Mouse (Mus musculus) heart, embryonic 11.5 days (tissue): ENCODE measurements at regions not wholly inside any gene's neighbourhood (a gene's known extent, or its start where the extent isn't known, plus 50 kb on each side); places are given as distances from the start of the nearest gene placed in this dataset.

Experiments
- ATAC-seq: fragments of 200-750 bp; cut with Nextera tagmentation; replicated peaks from 2 replicates; pipeline ENCODE4 v1.8.0; 2017; ENCODE audit warnings: moderate library complexity; ENCODE audit not compliant: insufficient number of reproducible peaks, low FRiP score, low TSS enrichment
- H3K27ac ChIP-seq: fragments of 300-500 bp; sonication (generic); 2 replicates; pipeline ENCODE4 v1.5.1; 2014; ENCODE audit warnings: mild to moderate bottlenecking, low read depth, low read length
- H3K27me3 ChIP-seq: fragments of 300-500 bp; sonication (generic); 2 replicates; pipeline ENCODE4 v1.6.1; 2014; ENCODE audit warnings: mild to moderate bottlenecking, low read length, mixed read lengths; ENCODE audit not compliant: control insufficient read depth, insufficient read depth
- H3K36me3 ChIP-seq: fragments of 300-500 bp; sonication (generic); 2 replicates; pipeline ENCODE4 v1.6.1; 2014; ENCODE audit warnings: mild to moderate bottlenecking, low read length, moderate library complexity, mixed read lengths; ENCODE audit not compliant: control insufficient read depth, insufficient read depth
- H3K4me1 ChIP-seq: fragments of 300-500 bp; sonication (generic); 2 replicates; pipeline ENCODE4 v1.6.1; 2014; ENCODE audit warnings: low read length; ENCODE audit not compliant: control insufficient read depth, insufficient read depth
- H3K4me2 ChIP-seq: fragments of 300-500 bp; sonication (generic); 2 replicates; pipeline ENCODE4 v1.6.1; 2014; ENCODE audit warnings: mild to moderate bottlenecking, moderate library complexity
- H3K4me3 ChIP-seq: fragments of 300-500 bp; sonication (generic); 2 replicates; pipeline ENCODE4 v1.5.1; 2014; ENCODE audit warnings: low read depth, low read length
- H3K9ac ChIP-seq: fragments of 300-500 bp; sonication (generic); 2 replicates; pipeline ENCODE4 v1.6.1; 2014; ENCODE audit warnings: mild to moderate bottlenecking, low read depth, low read length, moderate library complexity
- H3K9me3 ChIP-seq: fragments of 300-500 bp; sonication (generic); replicated peaks from 2 replicates; pipeline ENCODE4 v1.6.1; 2016; ENCODE audit warnings: low read length; ENCODE audit not compliant: control insufficient read depth
- WGBS: fragments of 180-500 bp; shearing (Covaris S2); extraction: QIAGEN DNeasy Blood & Tissue Kit; methylation state at CpG from one replicate; pipeline ENCODE4 v1.1.7; 2014; ENCODE audit not compliant: insufficient replicate concordance; 5-methylcytosine and 5-hydroxymethylcytosine counted together

- Histone ChIP-seq H3K9ac (no peak overlapping the region), H3K4me2 (no peak overlapping the region), H3K9me3 (no peaks in the 10 kb centered on the region), H3K27me3 (peaks cover 18% of the 10 kb centered on the region; the same call in 1 of the 2 replicates), H3K4me3 (no peak overlapping the region), H3K36me3 (no peaks in the 10 kb centered on the region), H3K4me1 (no peaks in the 10 kb centered on the region), H3K27ac (no peak overlapping the region)
- ATAC-seq = no peak
- WGBS = 35% methylated on average over 16 of the region's 16 CpGs
Measured at GRCm38 (mm10) chr15:88288051-88288450, 312.1 kb upstream of the Zdhhc25 start.

GRCm38 (mm10) chr15:88288696-88289095 is 311.4 kb upstream of the Zdhhc25 start:
- peaks cover 18% of the 10 kb centered on the region; the same call in 1 of the 2 replicates for H3K27me3 ChIP-seq
- no peak overlapping the region for H3K4me3 ChIP-seq
- no peaks in the 10 kb centered on the region for H3K36me3 ChIP-seq
- H3K4me1 ChIP-seq = no peaks in the 10 kb centered on the region
- H3K9me3 ChIP-seq = no peaks in the 10 kb centered on the region
- WGBS = 40% methylated on average over 3 of the region's 3 CpGs
- no peak for ATAC-seq
- H3K4me2 ChIP-seq = no peak overlapping the region
- H3K9ac ChIP-seq = no peak overlapping the region
- no peak overlapping the region for H3K27ac ChIP-seq

GRCm38 (mm10) chr15:88290740-88291363 is 309.2 kb upstream of the Zdhhc25 start:
- Histone ChIP-seq H3K27me3 (peaks cover 18% of the 10 kb centered on the region; the same call in 1 of the 2 replicates), H3K9me3 (no peaks in the 10 kb centered on the region), H3K4me2 (no peak overlapping the region), H3K9ac (no peak overlapping the region), H3K27ac (no peak overlapping the region), H3K4me3 (no peak overlapping the region), H3K4me1 (no peaks in the 10 kb centered on the region), H3K36me3 (no peaks in the 10 kb centered on the region)
- no peak for ATAC-seq
- WGBS = 21% methylated on average over 20 of the region's 20 CpGs

- WGBS = 34% methylated on average over 6 of the region's 6 CpGs
- Histone ChIP-seq H3K36me3 (no peaks in the 10 kb centered on the region), H3K4me3 (no peak overlapping the region), H3K9me3 (no peaks in the 10 kb centered on the region), H3K27me3 (no peaks in the 10 kb centered on the region), H3K4me1 (no peaks in the 10 kb centered on the region), H3K4me2 (no peak overlapping the region), H3K9ac (no peak overlapping the region), H3K27ac (no peak overlapping the region)
- ATAC-seq = no peak
Measured at GRCm38 (mm10) chr15:88299061-88299460, 301.0 kb upstream of the Zdhhc25 start.

GRCm38 (mm10) chr15:88311158-88311557 is 288.9 kb upstream of the Zdhhc25 start:
- Histone ChIP-seq H3K9me3 (no peaks in the 10 kb centered on the region), H3K27ac (no peak overlapping the region), H3K4me1 (no peaks in the 10 kb centered on the region), H3K9ac (no peak overlapping the region), H3K4me3 (no peak overlapping the region), H3K36me3 (no peaks in the 10 kb centered on the region), H3K4me2 (no peak overlapping the region), H3K27me3 (no peaks in the 10 kb centered on the region)
- ATAC-seq = no peak
- 64% methylated on average over 8 of the region's 8 CpGs for WGBS

- no peak overlapping the region for H3K27ac ChIP-seq
- no peak for ATAC-seq
- no peak overlapping the region for H3K4me3 ChIP-seq
- H3K9ac ChIP-seq = no peak overlapping the region
- no peaks in the 10 kb centered on the region for H3K36me3 ChIP-seq
- 66% methylated on average over 12 of the region's 12 CpGs for WGBS
- H3K9me3 ChIP-seq = no peaks in the 10 kb centered on the region
- no peaks in the 10 kb centered on the region for H3K27me3 ChIP-seq
- H3K4me2 ChIP-seq = no peak overlapping the region
- H3K4me1 ChIP-seq = no peaks in the 10 kb centered on the region
Measured at GRCm38 (mm10) chr15:88314810-88315459, 285.2 kb upstream of the Zdhhc25 start.

- Histone ChIP-seq H3K36me3 (no peaks in the 10 kb centered on the region), H3K9me3 (no peaks in the 10 kb centered on the region), H3K9ac (no peak overlapping the region), H3K4me2 (no peak overlapping the region), H3K4me1 (no peaks in the 10 kb centered on the region), H3K27me3 (no peaks in the 10 kb centered on the region), H3K4me3 (no peak overlapping the region), H3K27ac (no peak overlapping the region)
- ATAC-seq = no peak
- WGBS = 55% methylated on average over 8 of the region's 8 CpGs
Measured at GRCm38 (mm10) chr15:88318048-88318447, 282.1 kb upstream of the Zdhhc25 start.

GRCm38 (mm10) chr15:88319527-88319926 is 280.6 kb upstream of the Zdhhc25 start:
- Histone ChIP-seq H3K27me3 (no peaks in the 10 kb centered on the region), H3K4me2 (no peak overlapping the region), H3K9ac (no peak overlapping the region), H3K4me3 (no peak overlapping the region), H3K4me1 (no peaks in the 10 kb centered on the region), H3K9me3 (no peaks in the 10 kb centered on the region), H3K27ac (no peak overlapping the region), H3K36me3 (no peaks in the 10 kb centered on the region)
- WGBS = 62% methylated on average over 2 of the region's 2 CpGs
- no peak for ATAC-seq
